Mouse (Mus musculus): ENCODE data around the gene Pogz. TPM values are rescaled to one million over a fixed set of nuclear protein-coding genes. Genes with fewer than 3 reads are reported as not detected.
"Not testable (repeated sequence)": the region's sequence is repeated elsewhere in the genome, so short reads cannot be mapped to it uniquely, and the experiment has no call there.

The Pogz gene
- polyA plus RNA-seq, 1 experiment from 2014 or later = 25.6 TPM

- ATAC-seq = no peak
- H3K27ac ChIP-seq = no peak overlapping the region
- H3K4me3 ChIP-seq = no peak overlapping the region
- no peaks in the 10 kb centered on the region; the same call in 1 of the 2 replicates for H3K4me1 ChIP-seq
- H3K27me3 ChIP-seq = no peaks in the 10 kb centered on the region
- no peak overlapping the region for H3K9ac ChIP-seq
- no peak overlapping the region for H3K4me2 ChIP-seq
- no peaks in the 10 kb centered on the region for H3K36me3 ChIP-seq (ENCODE audit: poor library complexity, severe bottlenecking)
- 47% methylated on average over 3 of the region's 3 CpGs for WGBS
- no peaks in the 10 kb centered on the region for H3K9me3 ChIP-seq (replicated peaks)
These were observed 83.7 kb downstream of the Pogz start for GRCm38 (mm10) chr3:94921104-94921503.

- H3K9me3 ChIP-seq (replicated peaks) = no peaks in the 10 kb centered on the region
- H3K36me3 ChIP-seq (ENCODE audit: poor library complexity, severe bottlenecking) = no peaks in the 10 kb centered on the region
- no peak overlapping the region for H3K27ac ChIP-seq
- H3K4me1 ChIP-seq = no peaks in the 10 kb centered on the region; the same call in 1 of the 2 replicates
- H3K9ac ChIP-seq = no peak overlapping the region
- H3K4me3 ChIP-seq = no peak overlapping the region
- 46% methylated on average over 3 of the region's 3 CpGs for WGBS
- no peak overlapping the region for H3K4me2 ChIP-seq
- no peak for ATAC-seq
- no peaks in the 10 kb centered on the region for H3K27me3 ChIP-seq
These were observed 85.0 kb downstream of the Pogz start for GRCm38 (mm10) chr3:94922333-94922732.

GRCm38 (mm10) chr3:94924688-94925087 lies 87.3 kb downstream of the Pogz start:
- no peaks in the 10 kb centered on the region for H3K4me1 ChIP-seq
- no peaks in the 10 kb centered on the region for H3K27me3 ChIP-seq
- H3K27ac ChIP-seq = no peak overlapping the region
- H3K9me3 ChIP-seq (replicated peaks) = no peaks in the 10 kb centered on the region
- no peak for ATAC-seq
- H3K4me2 ChIP-seq = no peak overlapping the region
- 83% methylated on average over 8 of the region's 8 CpGs for WGBS
- H3K36me3 ChIP-seq (ENCODE audit: poor library complexity, severe bottlenecking) = no peaks in the 10 kb centered on the region
- no peak overlapping the region for H3K4me3 ChIP-seq
- no peak overlapping the region for H3K9ac ChIP-seq

- H3K9ac ChIP-seq; H3K27me3 ChIP-seq; ATAC-seq; H3K4me1 ChIP-seq; H3K36me3 ChIP-seq (ENCODE audit: poor library complexity, severe bottlenecking); H3K4me3 ChIP-seq; H3K9me3 ChIP-seq (replicated peaks); H3K4me2 ChIP-seq; H3K27ac ChIP-seq: not testable (repeated sequence)
- 37% methylated on average over 4 of the region's 4 CpGs for WGBS
These were observed 89.0 kb downstream of the Pogz start for GRCm38 (mm10) chr3:94926301-94926736.

- not testable (repeated sequence) for H3K9me3 ChIP-seq (replicated peaks); H3K4me2 ChIP-seq; ATAC-seq; H3K9ac ChIP-seq; H3K4me3 ChIP-seq; H3K27me3 ChIP-seq; H3K36me3 ChIP-seq (ENCODE audit: poor library complexity, severe bottlenecking); H3K27ac ChIP-seq
- H3K4me1 ChIP-seq = peaks cover 12% of the 10 kb centered on the region
- 87% methylated on average over 4 of the region's 4 CpGs for WGBS
These were observed 91.6 kb downstream of the Pogz start for GRCm38 (mm10) chr3:94928979-94929378.

GRCm38 (mm10) chr3:94930386-94931266 lies 93.3 kb downstream of the Pogz start:
- H3K9me3 ChIP-seq (replicated peaks); H3K4me2 ChIP-seq; H3K27me3 ChIP-seq; H3K27ac ChIP-seq; H3K36me3 ChIP-seq (ENCODE audit: poor library complexity, severe bottlenecking); H3K9ac ChIP-seq; ATAC-seq; H3K4me3 ChIP-seq: not testable (repeated sequence)
- 51% methylated on average over 7 of the region's 7 CpGs for WGBS
- H3K4me1 ChIP-seq = peaks cover 12% of the 10 kb centered on the region

GRCm38 (mm10) chr3:94931427-94932082 lies 94.2 kb downstream of the Pogz start:
- not testable (repeated sequence) for ATAC-seq; H3K9me3 ChIP-seq (replicated peaks); H3K27ac ChIP-seq; H3K9ac ChIP-seq; H3K4me3 ChIP-seq; H3K4me2 ChIP-seq; H3K36me3 ChIP-seq (ENCODE audit: poor library complexity, severe bottlenecking); H3K27me3 ChIP-seq
- 83% methylated on average over 10 of the region's 10 CpGs for WGBS
- peaks cover 12% of the 10 kb centered on the region for H3K4me1 ChIP-seq

Other genes with a start within 250 kb of the Pogz start
- gene Gm10972, start 194.5 kb upstream of the Pogz start, polyA plus RNA-seq (2015; fragmentation: Nextera tagmentation; extraction: Ambion mirVana) = not detected in 2 replicates
- 2.2 and 2.7 TPM in 2 replicates for gene Tuft1, start 178.7 kb upstream of the Pogz start, polyA plus RNA-seq (2015; fragmentation: Nextera tagmentation; extraction: Ambion mirVana)
- gene Selenbp2, start 144.0 kb upstream of the Pogz start, polyA plus RNA-seq (2015; fragmentation: Nextera tagmentation; extraction: Ambion mirVana) = 0.52 TPM in 1 of 2 replicates, not detected in the other
- gene Cgn, start 51.1 kb upstream of the Pogz start, polyA plus RNA-seq (2015; fragmentation: Nextera tagmentation; extraction: Ambion mirVana) = 3.8 TPM in 2 replicates
- 390 and 393 TPM in 2 replicates for gene Psmb4, start 49.4 kb downstream of the Pogz start, polyA plus RNA-seq (2015; fragmentation: Nextera tagmentation; extraction: Ambion mirVana)
- gene Selenbp1, start 95.5 kb downstream of the Pogz start, polyA plus RNA-seq (2015; fragmentation: Nextera tagmentation; extraction: Ambion mirVana) = 7.6 and 9.0 TPM in 2 replicates
- 4.3 TPM in 2 replicates for gene Rfx5, start 116.5 kb downstream of the Pogz start, polyA plus RNA-seq (2015; fragmentation: Nextera tagmentation; extraction: Ambion mirVana)
- gene Pi4kb, start 137.2 kb downstream of the Pogz start, polyA plus RNA-seq (2015; fragmentation: Nextera tagmentation; extraction: Ambion mirVana) = 23.6 and 25.5 TPM in 2 replicates
- gene Zfp687, start 177.9 kb downstream of the Pogz start, polyA plus RNA-seq (2015; fragmentation: Nextera tagmentation; extraction: Ambion mirVana) = 26.6 and 27.8 TPM in 2 replicates
- gene Psmd4, start 205.0 kb downstream of the Pogz start, polyA plus RNA-seq (2015; fragmentation: Nextera tagmentation; extraction: Ambion mirVana) = 299 and 311 TPM in 2 replicates

Data from forebrain, embryonic 13.5 days (tissue).